Mouse (Mus musculus) liver, embryonic 15.5 days (tissue): Measurements from ENCODE around the gene Clrn3. TPM values are rescaled to one million over a fixed set of nuclear protein-coding genes. Genes with fewer than 3 reads are reported as not detected.

ENCODE experiments used
- ATAC-seq: fragments of 200-750 bp; cut with Nextera tagmentation; 2 replicates; pipeline ENCODE4 v1.8.0; 2017; ENCODE audit warnings: moderate number of reproducible peaks, mild to moderate bottlenecking, moderate library complexity; ENCODE audit not compliant: insufficient read depth
- H3K27ac ChIP-seq: fragments of 300-500 bp; sonication (generic); replicated peaks from 2 replicates; pipeline ENCODE4 v1.5.1; 2015; ENCODE audit warnings: mild to moderate bottlenecking, inconsistent platforms
- H3K27me3 ChIP-seq: fragments of 300-500 bp; sonication (generic); 2 replicates; pipeline ENCODE4 v1.6.1; 2015; ENCODE audit warnings: mild to moderate bottlenecking, inconsistent platforms
- H3K36me3 ChIP-seq: fragments of 300-500 bp; sonication (generic); replicated peaks from 2 replicates; pipeline ENCODE4 v1.6.1; 2015; ENCODE audit warnings: moderate library complexity, mild to moderate bottlenecking, inconsistent platforms
- H3K4me1 ChIP-seq: fragments of 300-500 bp; sonication (generic); replicated peaks from 2 replicates; pipeline ENCODE4 v1.6.1; 2015; ENCODE audit warnings: inconsistent platforms
- H3K4me2 ChIP-seq: fragments of 300-500 bp; sonication (generic); 2 replicates; pipeline ENCODE4 v1.6.1; 2015; ENCODE audit warnings: moderate library complexity, mild to moderate bottlenecking, inconsistent platforms
- H3K4me3 ChIP-seq: fragments of 300-500 bp; sonication (generic); replicated peaks from 2 replicates; pipeline ENCODE4 v1.5.1; 2015; ENCODE audit warnings: mild to moderate bottlenecking, inconsistent platforms
- H3K9ac ChIP-seq: fragments of 300-500 bp; sonication (generic); 2 replicates; pipeline ENCODE4 v1.6.1; 2015; ENCODE audit warnings: moderate library complexity, mild to moderate bottlenecking, inconsistent platforms
- H3K9me3 ChIP-seq: fragments of 300-500 bp; sonication (generic); replicated peaks from 2 replicates; pipeline ENCODE4 v1.6.1; 2016; ENCODE audit warnings: inconsistent platforms
- WGBS: fragments of 180-500 bp; shearing (Covaris S2); methylation state at CpG from one replicate; pipeline ENCODE4 v1.1.7; 2015; ENCODE audit warnings: mixed read lengths; ENCODE audit not compliant: insufficient replicate concordance; 5-methylcytosine and 5-hydroxymethylcytosine counted together
- microRNA counts: library from miRNA; unstranded; fragments of <30 nt; microRNA quantifications from one replicate; lab custom pipeline; 2016
- microRNA-seq: library from miRNA; unstranded; fragments of <30 nt; microRNA quantifications from one replicate; pipeline ENCODE4, GENCODE M21; 2016
- polyA plus RNA-seq: library from polyadenylated mRNA; unstranded; fragments of >200 nt; fragmentation: Nextera tagmentation; extraction: Ambion mirVana; gene quantifications from 2 replicates; pipeline ENCODE4 v1.2.1, GENCODE M21; 2015

The Clrn3 gene
- polyA plus RNA-seq, 1 experiment from 2014 or later: 0.03 TPM

DNA sequence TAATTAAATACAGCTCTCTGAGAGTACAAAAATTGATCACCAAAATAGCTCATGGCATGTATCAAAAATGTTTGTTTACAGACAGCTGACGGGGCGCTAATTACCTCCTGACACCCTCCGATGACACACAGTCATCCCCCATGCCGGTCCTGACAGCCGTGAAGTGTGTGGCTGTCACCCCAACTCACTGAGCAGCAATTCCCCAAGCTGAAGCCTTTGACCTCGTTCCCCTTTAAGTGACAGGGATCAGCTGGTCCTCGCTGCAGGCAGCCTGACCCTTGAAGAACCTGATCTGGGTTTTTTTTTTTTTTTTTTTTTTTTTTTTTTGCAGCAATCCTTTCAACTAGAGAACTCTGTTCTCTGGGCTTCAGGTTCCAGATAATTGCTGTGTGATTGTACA lies 59.8 kb downstream of the Clrn3 start:
- ATAC-seq: no peak
- Histone ChIP-seq H3K4me3 (no peak overlapping the region), H3K27me3 (no peaks in the 10 kb centered on the region; the same call in 1 of the 2 replicates), H3K9me3 (no peaks in the 10 kb centered on the region), H3K36me3 (no peaks in the 10 kb centered on the region), H3K4me1 (no peaks in the 10 kb centered on the region), H3K27ac (no peak overlapping the region), H3K4me2 (no peak overlapping the region), H3K9ac (no peak overlapping the region)
- WGBS: 48% methylated on average over 7 of the region's 7 CpGs

DNA sequence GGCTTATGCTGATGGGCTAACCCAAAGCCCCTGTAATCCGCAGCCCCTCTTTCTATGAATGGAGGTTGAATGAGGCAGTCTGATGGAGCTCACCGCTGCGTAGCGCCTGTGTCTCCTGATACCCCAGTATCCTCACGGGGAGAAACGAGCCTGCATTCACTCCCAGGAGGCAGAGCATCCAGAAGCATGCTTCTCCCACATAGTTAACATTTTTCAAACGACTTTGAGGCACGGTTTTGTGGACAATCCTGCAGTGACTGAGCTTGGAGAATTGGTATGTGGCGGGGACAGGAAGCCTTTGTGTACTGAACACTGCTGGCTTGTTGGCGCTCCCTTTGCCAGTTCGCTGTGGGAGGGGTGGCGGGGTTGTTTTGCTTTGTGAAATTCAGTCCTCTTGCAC lies 63.2 kb downstream of the Clrn3 start:
- no peak for ATAC-seq
- no peak overlapping the region for H3K27ac ChIP-seq
- H3K9me3 ChIP-seq: no peaks in the 10 kb centered on the region
- no peak overlapping the region for H3K4me3 ChIP-seq
- no peak overlapping the region for H3K9ac ChIP-seq
- H3K27me3 ChIP-seq: no peaks in the 10 kb centered on the region; the same call in 1 of the 2 replicates
- H3K4me2 ChIP-seq: no peak overlapping the region
- no peaks in the 10 kb centered on the region for H3K4me1 ChIP-seq
- 19% methylated on average over 12 of the region's 12 CpGs for WGBS
- H3K36me3 ChIP-seq: no peaks in the 10 kb centered on the region

DNA sequence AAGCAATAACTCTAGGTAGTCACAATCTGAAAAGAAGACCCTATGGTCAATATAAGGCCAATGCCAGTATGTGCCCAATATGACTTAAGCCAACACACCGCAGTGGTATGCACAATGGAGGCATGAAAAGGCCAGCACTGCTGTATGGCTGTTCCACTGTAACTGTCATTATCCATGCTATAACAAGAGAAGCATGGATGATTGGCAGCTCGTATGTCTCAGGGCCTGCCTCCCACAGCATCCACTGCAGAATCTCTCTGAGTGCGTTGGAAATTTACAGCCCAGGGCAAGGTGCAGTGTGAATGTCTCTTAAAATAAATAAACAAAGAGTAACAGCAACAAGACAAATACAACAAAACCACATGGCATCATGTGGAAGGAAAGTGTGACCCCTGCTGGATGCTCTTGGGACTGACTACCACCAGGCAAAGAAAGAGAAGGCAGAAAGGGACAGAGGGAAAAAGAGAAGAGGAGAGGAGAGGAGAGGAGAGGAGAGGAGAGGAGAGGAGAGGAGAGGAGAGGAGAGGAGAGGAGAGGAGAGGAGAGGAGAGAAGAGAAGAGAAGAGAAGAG lies 63.7 kb downstream of the Clrn3 start:
- Histone ChIP-seq H3K4me3 (no peak overlapping the region), H3K4me2 (no peak overlapping the region), H3K4me1 (no peaks in the 10 kb centered on the region), H3K27ac (no peak overlapping the region), H3K9ac (no peak overlapping the region), H3K36me3 (no peaks in the 10 kb centered on the region), H3K27me3 (no peaks in the 10 kb centered on the region; the same call in 1 of the 2 replicates), H3K9me3 (no peaks in the 10 kb centered on the region)
- WGBS: 36% methylated on average over 3 of the region's 3 CpGs
- ATAC-seq: no peak

MicroRNA genes within 50 kb of the gene (microRNA counts, 519-probe panel; counts per million panel counts)
- 1,631 counts per million, percentile 11 among the panel's probes with 10 or more counts for microRNA mmu-miR-1962 (lab: Ali Mortazavi, UCI)

Small RNA genes within 50 kb of the gene (microRNA-seq; reads per million reads assigned to microRNA genes)
- not detected for gene Mir1962

Other genes starting within 250 kb of the Clrn3 start
- gene Foxi2, start 118.3 kb downstream of the Clrn3 start, polyA plus RNA-seq: not detected in 2 replicates
- 2.8 and 2.9 TPM in 2 replicates for gene Ptpre, start 8.8 kb upstream of the Clrn3 start, polyA plus RNA-seq
- 99.4 and 99.7 TPM in 2 replicates for gene Mki67, start 187.7 kb upstream of the Clrn3 start, polyA plus RNA-seq